Mouse (Mus musculus): ENCODE measurements around the gene Lrrc41. TPM values are rescaled to one million over a fixed set of nuclear protein-coding genes. Genes with fewer than 3 reads are reported as not detected.
A peak's percentile ranks its signal among the peaks of the same experiment; 100 is the strongest.

The Lrrc41 gene
- polyA plus RNA-seq, 1 experiment from 2014 or later: 54.3 TPM

- H3K36me3 ChIP-seq (ENCODE audit: poor library complexity, severe bottlenecking): peaks cover 98% of the 10 kb centered on the region
- H3K4me2 ChIP-seq: no peak overlapping the region
- no peak overlapping the region for H3K9ac ChIP-seq
- 91% methylated on average over 10 of the region's 10 CpGs for WGBS
- H3K9me3 ChIP-seq (replicated peaks): no peaks in the 10 kb centered on the region
- no peaks in the 10 kb centered on the region for H3K4me1 ChIP-seq
- H3K4me3 ChIP-seq: no peak overlapping the region
- no peak overlapping the region for H3K27ac ChIP-seq
- no peaks in the 10 kb centered on the region for H3K27me3 ChIP-seq
- ATAC-seq: no peak
Measured at GRCm38 (mm10) chr4:116096291-116096690, 21.2 kb downstream of the Lrrc41 start.

- no peak for ATAC-seq
- Histone ChIP-seq H3K4me1 (no peaks in the 10 kb centered on the region), H3K36me3 (ENCODE audit: poor library complexity, severe bottlenecking) (peaks cover 98% of the 10 kb centered on the region), H3K9ac (no peak overlapping the region), H3K27me3 (no peaks in the 10 kb centered on the region), H3K4me3 (no peak overlapping the region), H3K27ac (no peak overlapping the region), H3K9me3 (replicated peaks) (no peaks in the 10 kb centered on the region), H3K4me2 (no peak overlapping the region)
- 93% methylated on average over 8 of the region's 8 CpGs for WGBS
Measured at GRCm38 (mm10) chr4:116097211-116097610, 22.1 kb downstream of the Lrrc41 start.

GRCm38 (mm10) chr4:116100959-116101358 lies 25.9 kb downstream of the Lrrc41 start:
- H3K36me3 ChIP-seq (ENCODE audit: poor library complexity, severe bottlenecking): peaks cover 92% of the 10 kb centered on the region
- no peak overlapping the region for H3K4me3 ChIP-seq
- no peaks in the 10 kb centered on the region for H3K27me3 ChIP-seq
- WGBS: 91% methylated on average over 7 of the region's 7 CpGs
- ATAC-seq: no peak
- no peaks in the 10 kb centered on the region for H3K9me3 ChIP-seq (replicated peaks)
- no peaks in the 10 kb centered on the region for H3K4me1 ChIP-seq
- no peak overlapping the region for H3K4me2 ChIP-seq
- no peak overlapping the region for H3K9ac ChIP-seq
- H3K27ac ChIP-seq: no peak overlapping the region

- Histone ChIP-seq H3K27me3 (no peaks in the 10 kb centered on the region), H3K9ac (no peak overlapping the region), H3K9me3 (replicated peaks) (no peaks in the 10 kb centered on the region), H3K36me3 (ENCODE audit: poor library complexity, severe bottlenecking) (peaks cover 70% of the 10 kb centered on the region), H3K4me3 (no peak overlapping the region), H3K4me2 (no peak overlapping the region), H3K27ac (no peak overlapping the region), H3K4me1 (no peaks in the 10 kb centered on the region)
- no peak for ATAC-seq
- WGBS: 97% methylated on average over 5 of the region's 5 CpGs
Measured at GRCm38 (mm10) chr4:116105278-116105677, 30.2 kb downstream of the Lrrc41 start.

- no peak overlapping the region for H3K4me2 ChIP-seq
- no peak overlapping the region for H3K27ac ChIP-seq
- no peaks in the 10 kb centered on the region for H3K27me3 ChIP-seq
- no peak for ATAC-seq
- H3K4me3 ChIP-seq: no peak overlapping the region
- H3K9ac ChIP-seq: no peak overlapping the region
- no peaks in the 10 kb centered on the region for H3K9me3 ChIP-seq (replicated peaks)
- H3K36me3 ChIP-seq (ENCODE audit: poor library complexity, severe bottlenecking): peaks cover 53% of the 10 kb centered on the region
- WGBS: 94% methylated on average over 6 of the region's 6 CpGs
- no peaks in the 10 kb centered on the region for H3K4me1 ChIP-seq
Measured at GRCm38 (mm10) chr4:116110695-116111094, 35.6 kb downstream of the Lrrc41 start.

GRCm38 (mm10) chr4:116111486-116111885 lies 36.4 kb downstream of the Lrrc41 start:
- no peak overlapping the region for H3K27ac ChIP-seq
- ATAC-seq: no peak
- no peaks in the 10 kb centered on the region for H3K9me3 ChIP-seq (replicated peaks)
- H3K4me1 ChIP-seq: no peaks in the 10 kb centered on the region
- 46% methylated on average over 2 of the region's 2 CpGs for WGBS
- no peak overlapping the region for H3K4me3 ChIP-seq
- H3K9ac ChIP-seq: no peak overlapping the region
- no peak overlapping the region for H3K4me2 ChIP-seq
- H3K36me3 ChIP-seq (ENCODE audit: poor library complexity, severe bottlenecking): peaks cover 55% of the 10 kb centered on the region
- no peaks in the 10 kb centered on the region for H3K27me3 ChIP-seq

- peak overlapping the region; percentile 58 for H3K4me3 ChIP-seq
- peak overlapping the region; percentile 73 for H3K9ac ChIP-seq
- ATAC-seq: no peak
- peaks cover 27% of the 10 kb centered on the region for H3K4me1 ChIP-seq
- 0% methylated on average over 1 of the region's 1 CpGs for WGBS
- peak overlapping the region; percentile 62 for H3K4me2 ChIP-seq
- no peaks in the 10 kb centered on the region for H3K27me3 ChIP-seq
- peaks cover 23% of the 10 kb centered on the region; the same call in 1 of the 2 replicates for H3K36me3 ChIP-seq (ENCODE audit: poor library complexity, severe bottlenecking)
- no peak overlapping the region for H3K27ac ChIP-seq
- H3K9me3 ChIP-seq (replicated peaks): no peaks in the 10 kb centered on the region
Measured at GRCm38 (mm10) chr4:116122762-116123161, 47.7 kb downstream of the Lrrc41 start.

- Histone ChIP-seq H3K36me3 (ENCODE audit: poor library complexity, severe bottlenecking) (peaks cover 15% of the 10 kb centered on the region; the same call in 1 of the 2 replicates), H3K27me3 (no peaks in the 10 kb centered on the region), H3K4me3 (peak within 1 kb of the TSS; percentile 58), H3K4me1 (peaks cover 27% of the 10 kb centered on the region), H3K27ac (peak within 1 kb of the TSS; percentile 79), H3K9ac (peak within 1 kb of the TSS; percentile 75), H3K4me2 (peak within 1 kb of the TSS; percentile 62), H3K9me3 (replicated peaks) (no peaks in the 10 kb centered on the region)
- ATAC-seq: peak; percentile 98
- under 1% methylated on average over 23 of the region's 24 CpGs for WGBS
Measured at GRCm38 (mm10) chr4:116123602-116124519, 48.8 kb downstream of the Lrrc41 start, which contains the start of the genes Rad54l and Pomgnt1. Gene Rad54l, minus strand, starts transcription at chr4:116123690. Gene Pomgnt1, plus strand, starts transcription at chr4:116123840.

GRCm38 (mm10) chr4:116125803-116126386 lies 50.8 kb downstream of the Lrrc41 start:
- no peaks in the 10 kb centered on the region; the same call in 1 of the 2 replicates for H3K36me3 ChIP-seq (ENCODE audit: poor library complexity, severe bottlenecking)
- 93% methylated on average over 4 of the region's 4 CpGs for WGBS
- H3K4me2 ChIP-seq: no peak overlapping the region
- H3K9ac ChIP-seq: no peak overlapping the region
- ATAC-seq: no peak
- peaks cover 27% of the 10 kb centered on the region for H3K4me1 ChIP-seq
- no peak overlapping the region for H3K4me3 ChIP-seq
- H3K27me3 ChIP-seq: no peaks in the 10 kb centered on the region
- no peak overlapping the region for H3K27ac ChIP-seq
- no peaks in the 10 kb centered on the region for H3K9me3 ChIP-seq (replicated peaks)

- no peak overlapping the region for H3K4me3 ChIP-seq
- H3K4me1 ChIP-seq: peaks cover 16% of the 10 kb centered on the region
- ATAC-seq: no peak
- H3K27ac ChIP-seq: no peak overlapping the region
- 68% methylated on average over 6 of the region's 6 CpGs for WGBS
- H3K27me3 ChIP-seq: no peaks in the 10 kb centered on the region
- H3K9ac ChIP-seq: no peak overlapping the region
- H3K36me3 ChIP-seq (ENCODE audit: poor library complexity, severe bottlenecking): no peaks in the 10 kb centered on the region
- H3K4me2 ChIP-seq: no peak overlapping the region
- H3K9me3 ChIP-seq (replicated peaks): no peaks in the 10 kb centered on the region
Measured at GRCm38 (mm10) chr4:116127956-116128355, 52.9 kb downstream of the Lrrc41 start.

GRCm38 (mm10) chr4:116133126-116133525 lies 58.1 kb downstream of the Lrrc41 start:
- no peaks in the 10 kb centered on the region for H3K27me3 ChIP-seq
- H3K4me2 ChIP-seq: no peak overlapping the region
- no peaks in the 10 kb centered on the region for H3K9me3 ChIP-seq (replicated peaks)
- ATAC-seq: no peak
- H3K9ac ChIP-seq: no peak overlapping the region
- no peak overlapping the region for H3K27ac ChIP-seq
- no peak overlapping the region for H3K4me3 ChIP-seq
- H3K4me1 ChIP-seq: no peaks in the 10 kb centered on the region
- no peaks in the 10 kb centered on the region for H3K36me3 ChIP-seq (ENCODE audit: poor library complexity, severe bottlenecking)
- 91% methylated on average over 4 of the region's 4 CpGs for WGBS

- Histone ChIP-seq H3K9ac (no peak overlapping the region), H3K4me3 (no peak overlapping the region), H3K9me3 (replicated peaks) (no peaks in the 10 kb centered on the region), H3K27me3 (no peaks in the 10 kb centered on the region), H3K4me2 (no peak overlapping the region), H3K27ac (no peak overlapping the region), H3K36me3 (ENCODE audit: poor library complexity, severe bottlenecking) (no peaks in the 10 kb centered on the region), H3K4me1 (no peaks in the 10 kb centered on the region)
- 35% methylated on average over 2 of the region's 2 CpGs for WGBS
- 0 out of 2 replicates have a peak, but pooled peaks have one; percentile 38 for ATAC-seq
Measured at GRCm38 (mm10) chr4:116134990-116135389, 59.9 kb downstream of the Lrrc41 start.

All from forebrain, embryonic 13.5 days (tissue).